Comparison of ENCODE assay signal across 8 mouse cellular contexts in genomic region chr3:97228457-97228856, GRCm38 (mm10).
DNase-seq lines count a peak whose midpoint lies in the region; ATAC-seq and TF ChIP-seq lines count a peak whose summit lies in the region.

No protein-coding gene starts in this region.

- TF ChIP-seq CTCF in left cerebral cortex, adult 2 months (IDR thresholded peaks at IDR 0.05) = no peak
- TF ChIP-seq CTCF in embryonic fibroblast, embryonic 13.5 days (IDR thresholded peaks at IDR 0.05; ENCODE audit: borderline replicate concordance, insufficient read depth, low read length) = no peak

- H3K4me2 ChIP-seq in neural tube, embryonic 14.5 days (ENCODE audit: low read depth, low read length) = peak overlapping the region; percentile 81

- WGBS in limb, embryonic 10.5 days = 15% methylated on average over 12 of the region's 12 CpGs
- 22% methylated on average over 12 of the region's 12 CpGs for WGBS in neural tube, embryonic 14.5 days

- no peak; the same call in 1 of the 2 replicates for TF ChIP-seq POLR2A in embryonic fibroblast, embryonic 13.5 days (IDR thresholded peaks at IDR 0.05; ENCODE audit: low read depth, low read length)

- H3K27ac ChIP-seq in left cerebral cortex, adult 2 months = peak overlapping the region; percentile 92
- H3K27ac ChIP-seq in embryonic fibroblast, embryonic 13.5 days (ENCODE audit: insufficient read depth, low read length) = no peak overlapping the region
- H3K27ac ChIP-seq in limb, embryonic 10.5 days = peak overlapping the region; percentile 99
- H3K27ac ChIP-seq in neural tube, embryonic 14.5 days (ENCODE audit: low read depth, low read length) = no peak overlapping the region; the same call in 1 of the 2 replicates

- H3K27me3 ChIP-seq in limb, embryonic 10.5 days (ENCODE audit: low read depth, poor library complexity, severe bottlenecking) = no peaks in the 10 kb centered on the region
- no peaks in the 10 kb centered on the region for H3K27me3 ChIP-seq in neural tube, embryonic 14.5 days (ENCODE audit: control insufficient read depth, insufficient read depth, low read length)

- H3K9ac ChIP-seq in neural tube, embryonic 14.5 days (replicated peaks; ENCODE audit: low read depth, low read length) = peak overlapping the region; percentile 91; the same call in 1 of the 2 replicates

- peaks cover 10% of the 10 kb centered on the region for H3K36me3 ChIP-seq in limb, embryonic 10.5 days
- H3K36me3 ChIP-seq in neural tube, embryonic 14.5 days (ENCODE audit: control insufficient read depth, insufficient read depth, low read length) = no peaks in the 10 kb centered on the region

- peaks cover 9% of the 10 kb centered on the region; the same call in 1 of the 2 replicates for H3K4me1 ChIP-seq in embryonic fibroblast, embryonic 13.5 days (ENCODE audit: control insufficient read depth, insufficient read depth, low read length)
- peaks cover 30% of the 10 kb centered on the region for H3K4me1 ChIP-seq in limb, embryonic 10.5 days
- peaks cover 18% of the 10 kb centered on the region for H3K4me1 ChIP-seq in neural tube, embryonic 14.5 days (ENCODE audit: control insufficient read depth, insufficient read depth, low read length)

- no peak for ATAC-seq in neural tube, embryonic 14.5 days (ENCODE audit: low read depth)

- DNase-seq in left cerebral cortex, adult 2 months (ENCODE audit: extremely low spot score in 1 of 2, low spot score in 2 of 2) = no peak
- DNase-seq in left cerebral cortex, adult 8-10 months (ENCODE audit: low spot score in 2 of 2) = no peak
- no peak for DNase-seq in limb, embryonic 10.5 days (ENCODE audit: low spot score)
- no peak for DNase-seq in adrenal gland, adult 18-20 months (ENCODE audit: low spot score in 2 of 2)
- no peak for DNase-seq in embryo, embryonic 9.5 days (ENCODE audit: extremely low spot score)
- no peak for DNase-seq in lung, postnatal 36 days

- peak overlapping the region; percentile 52 for H3K4me3 ChIP-seq in left cerebral cortex, adult 2 months
- peak overlapping the region; percentile 50; the same call in 1 of the 2 replicates for H3K4me3 ChIP-seq in embryonic fibroblast, embryonic 13.5 days (ENCODE audit: insufficient read depth, low read length)
- H3K4me3 ChIP-seq in limb, embryonic 10.5 days = peak overlapping the region; percentile 88
- H3K4me3 ChIP-seq in neural tube, embryonic 14.5 days (ENCODE audit: low read depth, low read length) = peak overlapping the region; percentile 74

- intact Hi-C loops in left cerebral cortex, adult 2 months (cut with DNase I) = no loop called here

- no peaks in the 10 kb centered on the region for H3K9me3 ChIP-seq in limb, embryonic 10.5 days (replicated peaks)
- H3K9me3 ChIP-seq in neural tube, embryonic 14.5 days (ENCODE audit: control insufficient read depth, low read length) = no peaks in the 10 kb centered on the region

Comparison
In these comparisons a context has a peak if more than half of its experiments do, and no peak if none do; other contexts are left out.
1. H3K27ac ChIP-seq: peak in left cerebral cortex, adult 2 months (single experiment) and limb, embryonic 10.5 days (single experiment); none in embryonic fibroblast, embryonic 13.5 days (single experiment) and neural tube, embryonic 14.5 days (single experiment).
2. Peak in every context shown above with its lines, with median percentiles within 50 percentile points of each other: H3K4me3 ChIP-seq.